Mouse (Mus musculus): Measurements from ENCODE around the gene Hs3st1. TPM values are rescaled to one million over a fixed set of nuclear protein-coding genes. Genes with fewer than 3 reads are reported as not detected.

Gene Hs3st1
- total and polyA plus RNA-seq, 3 experiments = 0.81 to 2.8 (median 2.8) TPM

DNA sequence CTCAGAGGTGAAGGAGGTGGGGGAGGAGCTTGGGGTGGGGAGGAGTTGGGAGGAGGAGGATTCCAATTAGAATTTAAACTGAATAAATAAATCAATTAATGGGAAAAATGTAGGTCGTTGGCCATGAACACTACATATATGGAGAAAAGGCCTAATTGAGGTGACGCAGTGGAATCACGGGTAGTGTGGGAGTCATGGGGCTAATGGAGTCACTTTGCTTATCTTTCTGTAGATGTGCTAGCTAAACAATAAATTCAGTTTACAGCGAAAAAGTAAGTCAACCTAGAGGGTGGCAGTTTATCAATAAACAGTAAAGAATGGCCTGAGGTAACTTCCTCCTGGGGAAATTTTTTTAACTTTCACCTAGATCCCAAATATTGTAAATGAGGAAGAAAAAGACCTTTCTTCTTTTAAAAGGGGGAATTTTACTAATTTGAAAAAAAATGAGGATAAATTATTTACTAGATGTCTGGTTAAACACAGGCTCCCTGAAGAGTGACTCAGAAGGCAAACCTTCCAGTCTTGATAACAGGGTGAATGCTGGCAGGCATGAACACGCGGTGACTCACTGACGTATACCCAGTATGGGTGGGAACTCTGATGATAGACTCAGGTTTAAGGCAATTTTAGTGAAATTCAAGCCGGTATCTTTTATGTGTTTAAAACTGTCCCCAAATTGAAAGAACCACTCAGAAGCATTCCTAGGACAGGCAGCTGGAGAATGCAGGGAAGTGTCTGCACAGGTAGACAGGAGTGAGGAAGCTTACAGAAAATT is 6.6 kb upstream of the Hs3st1 start:
- no peak for TF ChIP-seq E2F4 (IDR thresholded peaks at IDR 0.05; ENCODE audit: insufficient replicate concordance, low read depth, low read length)
- TF ChIP-seq ZNF384 (IDR thresholded peaks at IDR 0.05; ENCODE audit: low read depth, low read length) = no peak
- Histone ChIP-seq H3K9ac (ENCODE audit: insufficient read depth, low read depth) (no peak overlapping the region), H3K27ac (ENCODE audit: insufficient read depth, low read depth) (no peak overlapping the region), H3K36me3 (replicated peaks in 1 of 2; ENCODE audit: control insufficient read depth in 1 of 2, insufficient read depth in 1 of 2, low read length in 1 of 2) (no peaks in the 10 kb centered on the region), H3K4me2 (ENCODE audit: insufficient read depth, low read depth, poor library complexity, severe bottlenecking) (no peak overlapping the region), H3K27me3 (replicated peaks) (no peaks in the 10 kb centered on the region), H3K4me1 (ENCODE audit: control insufficient read depth in 1 of 2, insufficient read depth in 2 of 2) (no peaks in the 10 kb centered on the region), H3K79me2 (replicated peaks; ENCODE audit: control insufficient read depth, extremely low read depth, insufficient read depth, poor library complexity, severe bottlenecking) (no peaks in the 10 kb centered on the region), H3K9me3 (replicated peaks; ENCODE audit: low read length) (no peaks in the 10 kb centered on the region), H3K4me3 (replicated peaks in 1 of 3; ENCODE audit: low read depth in 2 of 3, low read length in 2 of 3, poor library complexity in 1 of 3) (no peak overlapping the region)
- in situ Hi-C loops (cut with MboI; ENCODE audit: low pct_ligation_motif_present, low pct_unique_long_range_greater_than_20kb, low sequenced_read_pairs) = no loop called here
- DNase-seq (ENCODE audit: extremely low read depth) = no peak
- dilution Hi-C loops (cut with MboI; ENCODE audit: extremely low pct_ligation_motif_present, extremely low pct_unique_long_range_greater_than_20kb, low sequenced_read_pairs) = no loop called here

- in situ Hi-C loops (cut with MboI; ENCODE audit: low pct_ligation_motif_present, low pct_unique_long_range_greater_than_20kb, low sequenced_read_pairs) = no loop called here
- H3K36me3 ChIP-seq (replicated peaks in 1 of 2; ENCODE audit: control insufficient read depth in 1 of 2, insufficient read depth in 1 of 2, low read length in 1 of 2) = no peaks in the 10 kb centered on the region
- no peak overlapping the region for H3K9ac ChIP-seq (ENCODE audit: insufficient read depth, low read depth)
- no peak for DNase-seq (ENCODE audit: extremely low read depth)
- no peak overlapping the region for H3K4me3 ChIP-seq (replicated peaks in 1 of 3; ENCODE audit: low read depth in 2 of 3, low read length in 2 of 3, poor library complexity in 1 of 3)
- H3K27me3 ChIP-seq (replicated peaks) = no peaks in the 10 kb centered on the region
- H3K4me2 ChIP-seq (ENCODE audit: insufficient read depth, low read depth, poor library complexity, severe bottlenecking) = no peak overlapping the region
- H3K79me2 ChIP-seq (replicated peaks; ENCODE audit: control insufficient read depth, extremely low read depth, insufficient read depth, poor library complexity, severe bottlenecking) = no peaks in the 10 kb centered on the region
- no peak overlapping the region for H3K27ac ChIP-seq (ENCODE audit: insufficient read depth, low read depth)
- dilution Hi-C loops (cut with MboI; ENCODE audit: extremely low pct_ligation_motif_present, extremely low pct_unique_long_range_greater_than_20kb, low sequenced_read_pairs) = no loop called here
- no peaks in the 10 kb centered on the region for H3K9me3 ChIP-seq (replicated peaks; ENCODE audit: low read length)
- no peak for TF ChIP-seq HCFC1 (IDR thresholded peaks at IDR 0.05; ENCODE audit: low read depth, low read length)
- peaks cover 0 to 6% of the 10 kb centered on the region in 2 experiments; a peak in 1 of 4 replicates for H3K4me1 ChIP-seq (ENCODE audit: control insufficient read depth in 1 of 2, insufficient read depth in 2 of 2)
These were observed 3.7 kb upstream of the Hs3st1 start for GRCm38 (mm10) chr5:39758890-39759475.

- Histone ChIP-seq H3K4me2 (ENCODE audit: insufficient read depth, low read depth, poor library complexity, severe bottlenecking) (no peak overlapping the region), H3K9ac (ENCODE audit: insufficient read depth, low read depth) (no peak overlapping the region), H3K36me3 (replicated peaks in 1 of 2; ENCODE audit: control insufficient read depth in 1 of 2, insufficient read depth in 1 of 2, low read length in 1 of 2) (no peaks in the 10 kb centered on the region), H3K4me1 (ENCODE audit: control insufficient read depth in 1 of 2, insufficient read depth in 2 of 2) (peaks cover 0 to 14% of the 10 kb centered on the region in 2 experiments; a peak in 2 of 4 replicates), H3K4me3 (replicated peaks in 1 of 3; ENCODE audit: low read depth in 2 of 3, low read length in 2 of 3, poor library complexity in 1 of 3) (no peak overlapping the region), H3K27me3 (replicated peaks) (no peaks in the 10 kb centered on the region), H3K27ac (ENCODE audit: insufficient read depth, low read depth) (no peak overlapping the region), H3K9me3 (replicated peaks; ENCODE audit: low read length) (no peaks in the 10 kb centered on the region), H3K79me2 (replicated peaks; ENCODE audit: control insufficient read depth, extremely low read depth, insufficient read depth, poor library complexity, severe bottlenecking) (no peaks in the 10 kb centered on the region)
- dilution Hi-C loops (cut with MboI; ENCODE audit: extremely low pct_ligation_motif_present, extremely low pct_unique_long_range_greater_than_20kb, low sequenced_read_pairs) (no loop called here), in situ Hi-C loops (cut with MboI; ENCODE audit: low pct_ligation_motif_present, low pct_unique_long_range_greater_than_20kb, low sequenced_read_pairs) (no loop called here)
- DNase-seq (ENCODE audit: extremely low read depth) = no peak
- TF ChIP-seq POLR2AphosphoS2 (IDR thresholded peaks at IDR 0.05; ENCODE audit: low read depth, low read length) = no peak
- no peak for TF ChIP-seq PAX5 (IDR thresholded peaks at IDR 0.05; ENCODE audit: low read length)
- TF ChIP-seq BHLHE40 (IDR thresholded peaks at IDR 0.05; ENCODE audit: low read depth, low read length) = no peak
- no peak for TF ChIP-seq USF1 (IDR thresholded peaks at IDR 0.05; ENCODE audit: low read depth, low read length)
- TF ChIP-seq ZKSCAN1 (IDR thresholded peaks at IDR 0.05; ENCODE audit: borderline replicate concordance, low read depth, low read length) = no peak
- no peak for TF ChIP-seq JUND (conservative IDR thresholded peaks at IDR 0.05; ENCODE audit: low read depth, low read length)
- TF ChIP-seq MEF2A (IDR thresholded peaks at IDR 0.05; ENCODE audit: borderline replicate concordance, low read depth, low read length) = no peak
- no peak for TF ChIP-seq NELFE (IDR thresholded peaks at IDR 0.05; ENCODE audit: low read depth, low read length)
- no peak for TF ChIP-seq CHD2 (IDR thresholded peaks at IDR 0.05; ENCODE audit: low read length)
- no peak for TF ChIP-seq MAX (IDR thresholded peaks at IDR 0.05; ENCODE audit: low read length)
- no peak for TF ChIP-seq ZMIZ1 (IDR thresholded peaks at IDR 0.05; ENCODE audit: low read depth, low read length)
- TF ChIP-seq MYC (IDR thresholded peaks at IDR 0.05; ENCODE audit: low read depth, low read length) = no peak
- no peak for TF ChIP-seq CTCF (conservative IDR thresholded peaks at IDR 0.05 in 1 of 2, IDR thresholded peaks at IDR 0.05 in 1 of 2; ENCODE audit: low read depth in 2 of 2, low read length in 2 of 2)
- no peak for TF ChIP-seq MXI1 (IDR thresholded peaks at IDR 0.05; ENCODE audit: low read depth, low read length)
- TF ChIP-seq UBTF (IDR thresholded peaks at IDR 0.05; ENCODE audit: low read depth, low read length) = no peak
- TF ChIP-seq RAD21 (IDR thresholded peaks at IDR 0.05; ENCODE audit: low read depth, low read length) = no peak
- no peak for TF ChIP-seq HCFC1 (IDR thresholded peaks at IDR 0.05; ENCODE audit: low read depth, low read length)
These were observed 18.4 kb downstream of the Hs3st1 start for GRCm38 (mm10) chr5:39736843-39737242.

All from CH12.LX (cell line).